Mouse (Mus musculus) gastrocnemius, adult 18-20 months (tissue): ENCODE measurements around the gene Arap1. TPM values are rescaled to one million over a fixed set of nuclear protein-coding genes. Genes with fewer than 3 reads are reported as not detected.

Experiments used
- total RNA-seq, 2 experiments: library from RNA; stranded (reverse); gene quantifications; 2 replicates each; pipeline ENCODE4 v1.2.3; 2021

Gene Arap1
- total RNA-seq, 2 experiments from 2014 or later = 18.6 to 21.4 TPM

Other genes with a start within 250 kb of the Arap1 start
- gene Atg16l2, start 45.8 kb upstream of the Arap1 start, total RNA-seq = 1 to 10 TPM; 6.5 to 8.9 TPM
- gene Stard10, start 31.0 kb upstream of the Arap1 start, total RNA-seq = 10 to 100 TPM; 40.4 to 41.1 TPM
- gene Gm45837, start 62.8 kb downstream of the Arap1 start, total RNA-seq = not detected
- gene Pde2a, start 73.6 kb downstream of the Arap1 start, total RNA-seq = 10 to 100 TPM; 21.0 to 23.0 TPM
- not detected for gene Art2b, start 237.5 kb downstream of the Arap1 start, total RNA-seq